8 mouse cellular contexts compared by ENCODE assay signal in the genomic region with DNA sequence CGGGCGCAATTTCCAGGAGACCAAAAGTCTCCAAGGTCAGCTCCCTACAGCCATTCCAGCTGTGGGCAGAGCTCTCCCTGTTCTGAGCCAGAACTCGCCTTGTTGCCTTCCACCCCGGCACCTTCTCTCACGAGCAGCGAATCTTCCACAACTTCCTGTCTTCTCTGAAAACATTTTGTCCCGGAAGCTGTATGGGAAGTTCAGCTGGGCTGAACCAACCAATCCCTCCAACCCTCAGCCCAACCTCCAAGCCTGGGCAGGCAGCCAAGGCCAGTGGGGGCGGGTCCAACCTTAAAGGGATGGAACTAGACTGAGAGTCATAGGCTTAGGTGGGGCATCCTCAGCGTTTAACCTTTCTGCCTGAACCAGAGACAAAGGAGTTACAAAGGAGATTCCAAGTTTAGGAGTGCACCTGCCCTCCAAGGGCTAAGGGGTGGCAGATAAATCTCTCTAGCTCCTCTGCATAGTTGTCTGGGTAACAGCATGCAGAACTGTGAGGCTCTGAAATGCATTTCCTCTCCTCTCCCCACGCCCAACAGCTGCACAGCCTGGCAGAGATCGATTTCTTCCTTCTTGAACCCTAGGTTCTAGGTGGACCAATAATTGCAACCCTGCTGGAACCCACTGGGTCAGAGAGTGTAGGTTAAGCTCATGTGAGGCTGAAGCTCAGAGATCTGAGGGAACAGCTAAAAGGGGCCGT. TPM values are rescaled to one million over a fixed set of nuclear protein-coding genes. Genes with fewer than 3 reads are reported as not detected.
DNase-seq lines count a peak whose midpoint lies in the region; ATAC-seq and TF ChIP-seq lines count a peak whose summit lies in the region.

Cyp4f13 (minus strand) TSS at position 188 of the 700 bp plus-strand sequence.

- peaks cover 0 to 3% of the 10 kb centered on the region in 2 experiments; a peak in 2 of 4 replicates for H3K36me3 ChIP-seq in MEL (ENCODE audit: control insufficient read depth in 1 of 2, insufficient read depth in 2 of 2, low read length in 2 of 2)
- H3K36me3 ChIP-seq in lung, postnatal 0 days (ENCODE audit: insufficient read depth, low read length) = no peaks in the 10 kb centered on the region

- ATAC-seq in hematopoietic stem cell, adult 5-6 weeks (replicated peaks in 1 of 2; ENCODE audit: insufficient read depth in 1 of 2, low FRiP score in 2 of 2, low TSS enrichment in 1 of 2, low read depth in 1 of 2, poor library complexity in 2 of 2, severe bottlenecking in 2 of 2) = peak; percentile 87 to 93
- ATAC-seq in lung, postnatal 0 days = peak; percentile 98

- peaks cover 0 to 5% of the 10 kb centered on the region in 2 experiments; a peak in 1 of 4 replicates for H3K4me1 ChIP-seq in MEL (ENCODE audit: control insufficient read depth in 1 of 2, insufficient read depth in 2 of 2, low read length in 2 of 2)
- H3K4me1 ChIP-seq in lung, postnatal 0 days (ENCODE audit: insufficient read depth, low read depth, low read length) = peaks cover 12% of the 10 kb centered on the region

- H3K79me2 ChIP-seq in MEL (ENCODE audit: control insufficient read depth, insufficient read depth, low read length, poor library complexity) = no peaks in the 10 kb centered on the region

- no peak for TF ChIP-seq EP300 in MEL (IDR thresholded peaks at IDR 0.05; ENCODE audit: low read depth in 1 of 2, low read length in 2 of 2)
- TF ChIP-seq EP300 in lung, postnatal 0 days (IDR thresholded peaks at IDR 0.05) = peak; percentile 95

- no peaks in the 10 kb centered on the region for H3K27me3 ChIP-seq in MEL (ENCODE audit: control insufficient read depth in 1 of 2, insufficient read depth in 2 of 2, low read length in 2 of 2)
- no peaks in the 10 kb centered on the region for H3K27me3 ChIP-seq in lung, postnatal 0 days (replicated peaks; ENCODE audit: insufficient read depth, low read length)

- H3K9ac ChIP-seq in MEL (ENCODE audit: control insufficient read depth, low read depth, low read length, poor library complexity, severe bottlenecking) = peak within 1 kb of the TSS; percentile 76
- H3K9ac ChIP-seq in lung, postnatal 0 days (replicated peaks; ENCODE audit: low read depth) = peak within 1 kb of the TSS; percentile 51

- WGBS in lung, postnatal 0 days = 8% methylated on average over 12 of the region's 12 CpGs

- peak; percentile 98 for DNase-seq in MEL (ENCODE audit: low read depth, low spot score)
- peak; percentile 89 for DNase-seq in cerebellum, adult 8-10 months
- peak; percentile 24 for DNase-seq in forelimb bud, embryonic 11.5 days (ENCODE audit: low read depth, low spot score)
- DNase-seq in layer of hippocampus, adult 9-11 months = peak; percentile 92
- peak; percentile 97 for DNase-seq in lung, postnatal 0 days (ENCODE audit: low spot score)
- peak; percentile 99 for DNase-seq in ovary, postnatal 14 days (ENCODE audit: low spot score)
- peak; percentile 94 for DNase-seq in thymus, postnatal 14 days

- no peak for TF ChIP-seq RAD21 in MEL (IDR thresholded peaks at IDR 0.05; ENCODE audit: low read depth, low read length)

- TF ChIP-seq POLR2A in MEL (IDR thresholded peaks at IDR 0.05; ENCODE audit: control insufficient read depth in 1 of 2, insufficient read depth in 1 of 2, low read depth in 1 of 2, low read length in 2 of 2, poor library complexity in 1 of 2) = peak; percentile 65 to 92; a peak in 3 of 4 replicates

- H3K4me2 ChIP-seq in lung, postnatal 0 days (replicated peaks; ENCODE audit: low read depth, low read length) = peak within 1 kb of the TSS; percentile 80

- H3K4me3 ChIP-seq in MEL (ENCODE audit: control insufficient read depth in 1 of 2, insufficient read depth in 1 of 2, low read depth in 2 of 2, low read length in 2 of 2) = peak within 1 kb of the TSS; percentile 69 to 79
- H3K4me3 ChIP-seq in lung, postnatal 0 days (ENCODE audit: low read depth, low read length) = peak within 1 kb of the TSS; percentile 70

- no peak for TF ChIP-seq CTCF in MEL (IDR thresholded peaks at IDR 0.05 in 2 of 3, conservative IDR thresholded peaks at IDR 0.05 in 1 of 3; ENCODE audit: control insufficient read depth in 1 of 3, insufficient read depth in 1 of 3, low read depth in 2 of 3, low read length in 3 of 3, poor library complexity in 1 of 3, severe bottlenecking in 1 of 3)
- no peak for TF ChIP-seq CTCF in lung, postnatal 0 days (IDR thresholded peaks at IDR 0.05)

- peak within 1 kb of the TSS; percentile 82 for H3K27ac ChIP-seq in MEL (ENCODE audit: control insufficient read depth, low read depth, low read length)
- H3K27ac ChIP-seq in lung, postnatal 0 days (ENCODE audit: low read length) = peak within 1 kb of the TSS; percentile 94

- no peaks in the 10 kb centered on the region for H3K9me3 ChIP-seq in MEL (replicated peaks; ENCODE audit: insufficient read depth, low read length)
- no peaks in the 10 kb centered on the region for H3K9me3 ChIP-seq in lung, postnatal 0 days (ENCODE audit: low read length)

TF ChIP-seq in MEL, 35 proteins besides CTCF, POLR2A, EP300 and RAD21:
- TF ChIP-seq NELFE (IDR thresholded peaks at IDR 0.05; ENCODE audit: low read depth, low read length) = peak; percentile 79
- no peak for TF ChIP-seq BHLHE40 (IDR thresholded peaks at IDR 0.05; ENCODE audit: borderline replicate concordance, low read depth, low read length)
- 0 out of 2 replicates have a peak, but pooled peaks have one; percentile 37 for TF ChIP-seq USF1 (IDR thresholded peaks at IDR 0.05; ENCODE audit: low read depth, low read length)
- no peak for TF ChIP-seq TCF12 (IDR thresholded peaks at IDR 0.05; ENCODE audit: low read depth, low read length)
- TF ChIP-seq CHD1 (IDR thresholded peaks at IDR 0.05; ENCODE audit: low read depth, low read length) = no peak
- TF ChIP-seq ETS1 (IDR thresholded peaks at IDR 0.05; ENCODE audit: low read depth, low read length) = peak; percentile 58
- peak; percentile 89 for TF ChIP-seq ELF1 (IDR thresholded peaks at IDR 0.05; ENCODE audit: low read depth, low read length)
- no peak for TF ChIP-seq GABPA (IDR thresholded peaks at IDR 0.05; ENCODE audit: low read depth, low read length)
- TF ChIP-seq POLR2AphosphoS2 (IDR thresholded peaks at IDR 0.05; ENCODE audit: low read length) = peak; percentile 55; the same call in 1 of the 2 replicates
- peak; percentile 94 for TF ChIP-seq SIN3A (IDR thresholded peaks at IDR 0.05; ENCODE audit: low read length)
- TF ChIP-seq HCFC1 (IDR thresholded peaks at IDR 0.05; ENCODE audit: low read depth, low read length) = peak; percentile 80
- TF ChIP-seq MXI1 (IDR thresholded peaks at IDR 0.05; ENCODE audit: low read depth, low read length) = peak; percentile 73; the same call in 1 of the 2 replicates
- peak; percentile 88 for TF ChIP-seq TBP (IDR thresholded peaks at IDR 0.05; ENCODE audit: low read depth, low read length)
- no peak for TF ChIP-seq SMC3 (IDR thresholded peaks at IDR 0.05; ENCODE audit: low read depth, low read length)
- TF ChIP-seq CHD2 (IDR thresholded peaks at IDR 0.05; ENCODE audit: low read length) = 0 out of 2 replicates have a peak, but pooled peaks have one; percentile 10

RNA-seq across cellular contexts. Expression of gene Cyp4f13, which starts in this region (rescaled TPM):
- 5.4 and 9.7 TPM in 2 replicates for total RNA-seq in MEL (2012; rRNA removed)
- 10 to 100 TPM in 1 of 2 experiments, not detected in 1; 19.3 TPM for polyA plus RNA-seq in MEL (2012; ENCODE audit: insufficient read depth in 1 of 2, insufficient read length in 2 of 2, low read depth in 1 of 2, low replicate concordance in 2 of 2, missing spikeins in 1 of 2)
- 5.9 and 17.1 TPM in 2 replicates for total RNA-seq in hematopoietic stem cell, adult 5-6 weeks (2017)
- 20.8 and 22.0 TPM in 2 replicates for polyA plus RNA-seq in lung, postnatal 0 days (2015; fragmentation: Nextera tagmentation; extraction: Ambion mirVana)

Comparison
In these comparisons a context has a peak if more than half of its experiments do, and no peak if none do; other contexts are left out.
1. Peak in every context shown above with its lines: DNase-seq, ATAC-seq, H3K4me3 ChIP-seq and H3K27ac ChIP-seq.
2. DNase-seq: peak in every context shown above with its lines; median percentile 99 in ovary, postnatal 14 days; 98 in MEL; 97 in lung, postnatal 0 days; 94 in thymus, postnatal 14 days; 92 in layer of hippocampus, adult 9-11 months; 89 in cerebellum, adult 8-10 months; 24 in forelimb bud, embryonic 11.5 days.